Mouse (Mus musculus) activated CD4-positive, CD25-positive, alpha-beta regulatory T cell, adult 9 weeks (primary cell): ENCODE measurements around the gene Cad. TPM values are rescaled to one million over a fixed set of nuclear protein-coding genes. Genes with fewer than 3 reads are reported as not detected.

Source experiments
- polyA plus RNA-seq: library from polyadenylated mRNA; unstranded; fragments of 100-300 nt; shearing (Covaris generic); gene quantifications from one replicate; pipeline ENCODE4 v1.2.1, GENCODE M21; 2017

Gene Cad
- polyA plus RNA-seq, result 29.7 TPM

DNA sequence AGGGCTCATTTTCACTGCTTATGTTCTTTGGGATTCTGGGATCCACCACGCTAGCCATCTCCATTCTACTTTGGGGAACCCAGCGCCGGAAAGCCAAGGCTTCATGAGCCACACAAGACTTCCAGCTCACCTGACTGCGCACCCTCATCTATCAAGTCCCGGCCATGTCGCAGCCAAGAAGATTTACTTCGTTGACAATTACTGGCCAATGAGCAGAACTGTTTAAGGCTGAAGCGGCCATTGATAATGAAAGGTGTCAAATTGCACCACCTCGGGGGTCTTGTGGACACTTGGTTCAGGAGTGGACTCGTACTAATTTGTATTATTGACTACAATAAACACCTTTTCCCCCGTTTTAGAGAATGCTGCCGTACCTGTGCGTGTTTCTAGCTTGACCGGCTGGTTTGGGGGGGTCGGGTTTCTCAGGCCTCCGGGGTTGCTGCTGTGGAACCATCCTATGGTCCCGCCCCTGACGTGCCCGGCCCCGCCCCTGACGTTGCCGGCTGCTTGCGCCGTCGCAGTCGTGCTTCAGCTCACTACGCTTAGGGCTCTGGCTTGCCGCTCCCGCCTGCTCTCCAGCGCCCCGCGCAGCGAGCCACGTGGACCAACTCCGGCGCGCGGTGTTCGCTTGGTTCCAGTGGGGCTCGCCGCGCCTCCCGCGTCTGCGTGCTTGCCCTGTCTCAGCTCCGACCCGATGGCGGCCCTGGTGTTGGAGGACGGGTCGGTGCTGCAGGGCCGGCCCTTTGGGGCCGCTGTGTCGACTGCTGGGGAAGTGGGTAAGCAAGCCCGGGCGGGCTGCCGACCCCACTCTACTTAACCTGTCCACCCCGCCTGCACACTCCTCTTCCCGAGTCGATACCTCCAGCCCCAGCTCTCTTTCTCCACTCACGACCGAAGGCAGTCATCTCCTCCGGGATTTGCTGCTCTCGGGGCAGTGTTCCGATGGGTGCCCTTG lies at the start of gene Cad:
Gene Cad, plus strand, starts transcription at position 520 of the 955 bp plus-strand sequence.

DNA sequence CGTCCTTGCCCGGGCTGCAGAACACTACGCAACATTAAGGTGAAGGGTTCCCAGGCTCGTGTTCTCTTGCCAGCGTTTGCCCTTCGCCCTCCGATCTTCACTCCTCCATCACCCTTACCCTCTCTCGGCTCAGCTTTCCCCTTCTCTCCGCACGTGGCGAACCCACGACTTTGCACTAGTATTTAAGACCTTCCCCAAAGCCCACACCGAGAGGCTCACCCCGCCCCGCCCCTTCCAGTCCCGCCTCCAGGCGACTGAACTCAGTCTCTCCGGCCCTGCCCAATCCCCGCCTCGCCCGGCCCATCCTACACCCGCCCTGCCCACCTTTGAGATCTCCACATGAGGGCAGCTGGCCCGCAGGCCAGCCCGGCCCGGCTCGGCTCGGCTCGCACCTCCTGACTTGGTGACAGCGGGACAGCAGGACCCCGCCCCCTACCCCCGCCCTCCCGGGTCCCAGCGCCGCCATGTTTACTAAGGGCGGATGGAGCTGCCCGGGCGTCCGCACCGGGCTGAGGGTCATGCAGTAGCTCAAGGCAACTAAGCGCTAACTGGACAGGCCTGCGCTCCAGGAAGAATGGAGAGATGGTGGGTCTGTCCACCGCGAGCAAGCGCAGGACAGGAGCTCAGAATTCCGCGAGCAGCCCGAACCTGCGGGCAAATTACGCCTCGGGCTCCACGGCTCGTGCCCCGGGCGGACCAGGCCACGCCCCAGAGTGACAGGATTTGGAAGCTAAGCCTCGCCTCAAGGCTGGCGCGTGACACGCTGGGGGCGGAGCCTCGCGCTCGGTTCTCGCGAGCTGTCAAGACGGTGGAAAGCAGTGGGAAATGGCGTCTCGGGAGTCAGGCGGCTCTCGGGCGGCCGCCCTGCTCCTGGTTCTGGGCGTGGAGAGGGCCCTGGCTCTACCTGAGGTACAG lies 6.5 kb upstream of the Cad start, which contains the start of gene Atraid:
Gene Atraid, plus strand, starts transcription at position 465 of the 915 bp plus-strand sequence.

DNA sequence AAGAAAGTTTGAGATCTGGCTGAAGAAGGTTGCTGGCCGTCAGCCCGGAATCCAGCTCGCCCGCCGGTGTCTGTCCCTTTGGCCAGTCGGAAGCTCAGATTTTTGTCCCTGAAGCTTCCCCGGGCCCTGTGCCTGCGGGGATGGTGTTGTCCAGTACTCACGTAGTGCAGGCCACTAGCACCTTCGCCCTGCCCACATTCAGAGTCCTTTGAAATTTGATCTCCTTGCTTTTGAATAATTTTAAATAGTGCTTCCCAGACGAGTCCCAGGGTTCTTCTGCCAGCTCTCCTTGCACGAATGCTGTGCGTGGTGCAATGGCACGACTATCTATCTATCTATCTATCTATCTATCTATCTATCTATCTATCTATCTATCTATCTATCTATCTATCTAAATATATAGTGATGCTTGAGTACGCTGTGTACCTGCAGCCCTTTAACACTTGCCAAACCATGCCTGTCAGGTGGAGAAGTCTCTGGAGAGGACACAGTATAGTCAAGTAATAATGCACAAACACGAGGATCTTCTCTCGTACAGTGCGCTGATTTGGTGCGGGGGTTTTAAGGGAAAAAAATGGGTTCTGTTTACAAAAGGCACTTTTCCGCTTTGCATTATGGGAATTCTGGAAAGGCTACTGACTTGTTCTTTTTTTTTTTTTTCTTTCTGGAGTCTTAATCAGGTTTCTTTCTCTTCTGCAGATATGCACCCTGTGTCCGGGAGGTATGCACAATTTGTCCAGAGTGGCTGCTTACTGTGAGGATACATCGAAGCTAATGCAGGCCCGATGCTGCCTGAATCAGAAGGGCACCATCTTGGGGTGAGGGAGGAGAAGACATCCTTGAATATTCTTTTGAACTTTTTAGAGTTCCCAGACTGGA lies 5.6 kb upstream of the Cad start, which contains the start of gene Slc5a6:
Gene Slc5a6, minus strand, starts transcription at position 162 of the 879 bp plus-strand sequence.

DNA sequence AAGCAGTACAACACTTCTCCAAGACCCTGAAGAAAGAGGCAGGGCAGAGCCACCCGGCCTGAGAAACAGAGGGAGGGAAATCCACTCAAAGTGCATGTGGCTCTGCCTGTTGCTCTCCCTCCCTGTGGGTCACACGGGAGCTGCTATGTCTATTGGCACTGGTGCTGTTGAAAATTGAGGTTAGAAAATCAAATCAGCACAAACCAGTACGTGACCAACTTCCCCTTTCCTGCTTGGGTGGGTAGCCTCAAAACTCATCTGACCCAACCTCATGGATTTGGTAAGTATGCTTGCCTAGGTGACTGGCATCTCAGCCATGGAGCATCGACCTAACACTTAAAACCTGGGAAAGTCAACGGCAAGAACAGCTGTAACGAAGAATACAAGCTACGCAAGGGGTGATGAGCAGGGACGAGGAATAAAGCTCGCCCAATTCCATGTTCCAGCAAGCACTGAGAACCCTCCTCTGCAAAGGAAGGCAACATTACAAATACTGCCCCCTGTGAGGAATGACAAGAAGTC lies 51.3 kb downstream of the Cad start, which contains the start of gene Dnajc5g:
Gene Dnajc5g, plus strand, starts transcription at position 472 of the 522 bp plus-strand sequence.

DNA sequence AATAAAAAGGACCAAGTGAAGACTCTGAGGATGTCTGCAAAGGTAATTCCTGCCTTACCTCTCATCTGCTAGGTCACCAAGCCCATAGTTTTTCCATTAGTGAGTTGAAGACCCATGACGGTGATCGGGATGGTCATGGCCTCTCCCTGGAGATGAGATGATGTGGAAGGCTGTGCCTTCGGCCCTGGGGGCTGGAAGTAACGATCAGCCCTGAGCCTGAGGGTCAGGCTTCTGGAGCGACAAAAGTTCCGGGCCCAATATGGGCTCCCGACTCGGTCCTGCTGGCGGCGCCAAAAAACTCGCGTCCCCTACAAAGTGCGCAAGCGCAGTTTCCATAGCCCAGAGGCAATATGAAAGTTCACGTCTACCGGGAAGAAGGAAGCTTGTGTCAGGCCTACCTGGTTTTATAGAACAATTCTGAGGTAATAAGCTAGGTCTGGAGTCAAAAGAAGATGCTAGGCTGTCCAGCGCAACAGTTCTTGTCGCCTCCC lies 53.5 kb downstream of the Cad start, which contains the start of gene Slc30a3:
Gene Slc30a3, minus strand, starts transcription at position 238 of the 491 bp plus-strand sequence.

DNA sequence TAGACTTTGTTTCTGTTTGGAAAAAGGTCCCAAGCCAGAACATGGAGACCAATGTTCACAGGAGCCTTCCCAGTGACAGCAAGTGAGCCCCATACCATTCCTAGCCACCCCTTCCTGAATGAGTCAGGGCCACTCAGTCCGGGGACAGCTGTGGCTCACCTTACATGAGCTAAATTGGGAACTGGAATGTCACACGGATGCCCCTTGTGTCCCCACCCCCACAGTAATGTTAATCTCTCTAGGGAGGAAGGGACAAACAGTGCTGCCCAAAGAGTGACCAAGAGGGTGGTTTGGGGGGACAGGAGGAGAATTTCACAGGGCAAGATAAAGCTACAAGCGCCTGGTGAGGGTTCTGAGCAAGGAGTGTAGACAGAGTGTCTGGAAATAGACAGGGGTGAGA lies 61.8 kb downstream of the Cad start, which contains the start of gene Trim54:
Gene Trim54, plus strand, starts transcription at position 359 of the 400 bp plus-strand sequence.

Other genes starting within 250 kb of the Cad start
- gene Mapre3, start 240.1 kb upstream of the Cad start, polyA plus RNA-seq, result 7.6 TPM
- gene Tmem214, start 186.8 kb upstream of the Cad start, polyA plus RNA-seq, result 80.4 TPM
- gene Agbl5, start 166.1 kb upstream of the Cad start, polyA plus RNA-seq, result 15.4 TPM
- 326 TPM for gene Ost4, start 147.0 kb upstream of the Cad start, polyA plus RNA-seq
- gene Emilin1, start 141.4 kb upstream of the Cad start, polyA plus RNA-seq, result 4.9 TPM
- 20.8 TPM for gene Khk, start 133.3 kb upstream of the Cad start, polyA plus RNA-seq
- gene Cgref1, start 109.2 kb upstream of the Cad start, polyA plus RNA-seq, result not detected
- 204 TPM for gene Preb, start 94.4 kb upstream of the Cad start, polyA plus RNA-seq
- gene Tcf23, start 86.1 kb upstream of the Cad start, polyA plus RNA-seq, result not detected
- gene Atraid, start 6.5 kb upstream of the Cad start, polyA plus RNA-seq, result 91.2 TPM
- gene Slc5a6, start 5.9 kb upstream of the Cad start, polyA plus RNA-seq, result 10.9 TPM
- not detected for gene Dnajc5g, start 51.5 kb downstream of the Cad start, polyA plus RNA-seq
- gene Slc30a3, start 53.5 kb downstream of the Cad start, polyA plus RNA-seq, result 0.60 TPM
- not detected for gene Trim54, start 61.9 kb downstream of the Cad start, polyA plus RNA-seq
- not detected for gene Ucn, start 84.0 kb downstream of the Cad start, polyA plus RNA-seq
- gene Mpv17, start 99.5 kb downstream of the Cad start, polyA plus RNA-seq, result 48.8 TPM
- 2.1 TPM for gene Gm29609, start 125.1 kb downstream of the Cad start, polyA plus RNA-seq
- gene Gtf3c2, start 125.4 kb downstream of the Cad start, polyA plus RNA-seq, result 106 TPM
- 135 TPM for gene Snx17, start 138.4 kb downstream of the Cad start, polyA plus RNA-seq
- gene Eif2b4, start 138.7 kb downstream of the Cad start, polyA plus RNA-seq, result 73.7 TPM
- 27.9 TPM for gene Zfp513, start 147.5 kb downstream of the Cad start, polyA plus RNA-seq
- gene Ppm1g, start 165.9 kb downstream of the Cad start, polyA plus RNA-seq, result 57.5 TPM
- 188 TPM for gene Nrbp1, start 186.1 kb downstream of the Cad start, polyA plus RNA-seq
- not detected for gene Gm9970, start 186.5 kb downstream of the Cad start, polyA plus RNA-seq
- 37.1 TPM for gene Krtcap3, start 196.9 kb downstream of the Cad start, polyA plus RNA-seq
- 14.7 TPM for gene Ift172, start 236.3 kb downstream of the Cad start, polyA plus RNA-seq
- not detected for gene Fndc4, start 241.3 kb downstream of the Cad start, polyA plus RNA-seq
- gene Gckr, start 242.7 kb downstream of the Cad start, polyA plus RNA-seq, result not detected